Mouse (Mus musculus) ES-Bruce4 (cell line): ENCODE data around the gene Pxylp1.

Experiments
- CTCF ChIP-seq: IDR thresholded peaks from one replicate; pipeline ENCODE4 v1.8.1; 2011; ENCODE audit warnings: low read depth, low read length
- POLR2A ChIP-seq: IDR thresholded peaks from one replicate; pipeline ENCODE4 v1.8.1; 2011; ENCODE audit warnings: low read length; ENCODE audit not compliant: insufficient read depth

- TF ChIP-seq POLR2A, result no peak
- TF ChIP-seq CTCF, result no peak
Measured at GRCm38 (mm10) chr9:96866196-96866595, 26.3 kb downstream of the Pxylp1 start.
